Mouse (Mus musculus) MEL (cell line): ENCODE measurements around the gene Zcchc10. TPM values are rescaled to one million over a fixed set of nuclear protein-coding genes. Genes with fewer than 3 reads are reported as not detected.

ENCODE experiments used
- DNase-seq: peaks from one replicate; pipeline ENCODE4 v3.0.0; 2011; ENCODE audit warnings: low read depth, low spot score
- H3K27ac ChIP-seq: 2 replicates; pipeline ENCODE4 v1.5.1; 2012; ENCODE audit warnings: low read depth, mild to moderate bottlenecking, control low read depth, low read length, moderate library complexity; ENCODE audit not compliant: control insufficient read depth
- H3K27me3 ChIP-seq, 2 experiments: fragments of 150-350 bp in 1 of 2; sonication (generic) in 1 of 2; 2 replicates each; pipeline ENCODE4 v1.6.1; 2012; ENCODE audit warnings: low read length in 2 of 2, mild to moderate bottlenecking in 2 of 2, improper control_type of control experiment in 1 of 2, moderate library complexity in 1 of 2; ENCODE audit not compliant: insufficient read depth in 2 of 2, control insufficient read depth in 1 of 2
- H3K36me3 ChIP-seq, 2 experiments: 2 replicates each; pipeline ENCODE4 v1.6.1; 2012 to 2014; ENCODE audit warnings: low read length in 2 of 2, improper control_type of control experiment in 1 of 2, inconsistent platforms in 1 of 2, mild to moderate bottlenecking in 1 of 2; ENCODE audit not compliant: insufficient read depth in 2 of 2, control insufficient read depth in 1 of 2
- H3K4me1 ChIP-seq, 2 experiments: fragments of 150-350 bp in 1 of 2; sonication (generic) in 1 of 2; 2 replicates each; pipeline ENCODE4 v1.6.1; 2012; ENCODE audit warnings: low read length in 2 of 2, improper control_type of control experiment in 1 of 2, mild to moderate bottlenecking in 1 of 2; ENCODE audit not compliant: insufficient read depth in 2 of 2, control insufficient read depth in 1 of 2
- H3K4me3 ChIP-seq, 2 experiments: fragments of 150-350 bp in 1 of 2; sonication (generic) in 1 of 2; 2 replicates each; pipeline ENCODE4 v1.5.1; 2012; ENCODE audit warnings: low read depth in 2 of 2, low read length in 2 of 2, mild to moderate bottlenecking in 2 of 2, moderate library complexity in 2 of 2, control low read depth in 1 of 2, improper control_type of control experiment in 1 of 2; ENCODE audit not compliant: control insufficient read depth in 1 of 2, insufficient read depth in 1 of 2
- H3K79me2 ChIP-seq: 2 replicates; pipeline ENCODE4 v1.6.1; 2012; ENCODE audit warnings: mild to moderate bottlenecking, low read length, moderate library complexity; ENCODE audit not compliant: control insufficient read depth, poor library complexity, insufficient read depth
- H3K9ac ChIP-seq: 2 replicates; pipeline ENCODE4 v1.6.1; 2012; ENCODE audit warnings: low read depth, mild to moderate bottlenecking, control low read depth, low read length, moderate library complexity; ENCODE audit not compliant: control insufficient read depth, poor library complexity, severe bottlenecking
- H3K9me3 ChIP-seq: fragments of 150-350 bp; sonication (generic); replicated peaks from 2 replicates; pipeline ENCODE4 v1.6.1; 2012; ENCODE audit warnings: mild to moderate bottlenecking, low read length, improper control_type of control experiment, moderate library complexity; ENCODE audit not compliant: insufficient read depth
- CHD1 ChIP-seq: IDR thresholded peaks from 2 replicates; pipeline ENCODE4 v1.6.1; 2012; ENCODE audit warnings: low read depth, mild to moderate bottlenecking, inconsistent platforms, low read length, improper control_type of control experiment
- CTCF ChIP-seq, 3 experiments: IDR thresholded peaks in 2 of 3; conservative IDR thresholded peaks in 1 of 3; 2 replicates each; pipeline ENCODE4 v1.5.1; 2011 to 2012; ENCODE audit warnings: low read length in 3 of 3, low read depth in 2 of 3, mild to moderate bottlenecking in 2 of 3, improper control_type of control experiment in 1 of 3, inconsistent platforms in 1 of 3, mixed read lengths in 1 of 3, moderate library complexity in 1 of 3; ENCODE audit not compliant: control insufficient read depth in 1 of 3, insufficient read depth in 1 of 3, poor library complexity in 1 of 3, severe bottlenecking in 1 of 3
- ELF1 ChIP-seq: IDR thresholded peaks from 2 replicates; pipeline ENCODE4 v1.6.1; 2014; ENCODE audit warnings: low read depth, mild to moderate bottlenecking, inconsistent platforms, low read length, improper control_type of control experiment, moderate library complexity
- EP300 ChIP-seq, 2 experiments: IDR thresholded peaks; 2 replicates each; pipeline ENCODE4 v1.6.1; 2011; ENCODE audit warnings: improper control_type of control experiment in 2 of 2, low read length in 2 of 2, low read depth in 1 of 2, mild to moderate bottlenecking in 1 of 2
- ETS1 ChIP-seq: IDR thresholded peaks from 2 replicates; pipeline ENCODE4 v1.6.1; 2012; ENCODE audit warnings: low read depth, mild to moderate bottlenecking, inconsistent platforms, low read length, improper control_type of control experiment, moderate library complexity
- GABPA ChIP-seq: IDR thresholded peaks from 2 replicates; pipeline ENCODE4 v1.6.1; 2012; ENCODE audit warnings: low read depth, mild to moderate bottlenecking, inconsistent platforms, low read length, improper control_type of control experiment, moderate library complexity
- HCFC1 ChIP-seq: IDR thresholded peaks from 2 replicates; pipeline ENCODE4 v1.6.1; 2012; ENCODE audit warnings: low read depth, mild to moderate bottlenecking, inconsistent platforms, low read length, improper control_type of control experiment, moderate library complexity
- JUND ChIP-seq: IDR thresholded peaks from 2 replicates; pipeline ENCODE4 v1.6.1; 2011; ENCODE audit warnings: low read depth, mild to moderate bottlenecking, improper control_type of control experiment, low read length
- KAT2A ChIP-seq: conservative IDR thresholded peaks from 2 replicates; pipeline ENCODE4 v1.6.1; 2012; ENCODE audit warnings: low read depth, low read length, improper control_type of control experiment, inconsistent platforms
- MAX ChIP-seq: IDR thresholded peaks from 2 replicates; pipeline ENCODE4 v1.6.1; 2011; ENCODE audit warnings: low read length, improper control_type of control experiment
- MXI1 ChIP-seq: IDR thresholded peaks from 2 replicates; pipeline ENCODE4 v1.6.1; 2011; ENCODE audit warnings: mild to moderate bottlenecking, low read depth, low read length, improper control_type of control experiment
- MYC ChIP-seq: IDR thresholded peaks from 2 replicates; pipeline ENCODE4 v1.6.1; 2011; ENCODE audit warnings: low read depth, mild to moderate bottlenecking, low read length, improper control_type of control experiment, moderate library complexity
- NELFE ChIP-seq: IDR thresholded peaks from 2 replicates; pipeline ENCODE4 v1.6.1; 2011; ENCODE audit warnings: low read depth, low read length, improper control_type of control experiment
- NRF1 ChIP-seq: IDR thresholded peaks from 2 replicates; pipeline ENCODE4 v1.6.1; 2014; ENCODE audit warnings: low read depth, mild to moderate bottlenecking, inconsistent platforms, low read length, improper control_type of control experiment, moderate library complexity; ENCODE audit not compliant: poor library complexity, insufficient read depth, severe bottlenecking
- POLR2A ChIP-seq, 2 experiments: IDR thresholded peaks; 2 replicates each; pipeline ENCODE4 v1.6.1; 2011 to 2012; ENCODE audit warnings: low read length in 2 of 2, mild to moderate bottlenecking in 2 of 2, control low read depth in 1 of 2, improper control_type of control experiment in 1 of 2, low read depth in 1 of 2, moderate library complexity in 1 of 2; ENCODE audit not compliant: control insufficient read depth in 1 of 2, insufficient read depth in 1 of 2, poor library complexity in 1 of 2
- POLR2AphosphoS2 ChIP-seq: IDR thresholded peaks from 2 replicates; pipeline ENCODE4 v1.6.1; 2011; ENCODE audit warnings: low read length, improper control_type of control experiment
- POLR2AphosphoS5 ChIP-seq: IDR thresholded peaks from 2 replicates; pipeline ENCODE4 v1.6.1; 2012; ENCODE audit warnings: low read depth, borderline replicate concordance, mild to moderate bottlenecking, inconsistent platforms, low read length, moderate library complexity, mixed read lengths
- SIN3A ChIP-seq: IDR thresholded peaks from 2 replicates; pipeline ENCODE4 v1.6.1; 2012; ENCODE audit warnings: low read length, improper control_type of control experiment, inconsistent platforms
- TAL1 ChIP-seq: IDR thresholded peaks from 2 replicates; pipeline ENCODE4 v1.6.1; 2012; ENCODE audit warnings: mild to moderate bottlenecking, inconsistent platforms, low read length, moderate library complexity, mixed read lengths
- TBP ChIP-seq: IDR thresholded peaks from 2 replicates; pipeline ENCODE4 v1.8.0; 2011; ENCODE audit warnings: low read depth, low read length, improper control_type of control experiment
- TCF12 ChIP-seq: IDR thresholded peaks from 2 replicates; pipeline ENCODE4 v1.6.1; 2014; ENCODE audit warnings: low read depth, mild to moderate bottlenecking, inconsistent platforms, low read length, improper control_type of control experiment, moderate library complexity
- UBTF ChIP-seq: IDR thresholded peaks from 2 replicates; pipeline ENCODE4 v1.6.1; 2012; ENCODE audit warnings: low read depth, mild to moderate bottlenecking, inconsistent platforms, low read length, improper control_type of control experiment, moderate library complexity, borderline replicate concordance; ENCODE audit not compliant: insufficient read depth
- USF1 ChIP-seq: IDR thresholded peaks from 2 replicates; pipeline ENCODE4 v1.6.1; 2014; ENCODE audit warnings: low read depth, mild to moderate bottlenecking, inconsistent platforms, low read length, improper control_type of control experiment, moderate library complexity
- USF2 ChIP-seq, 2 experiments: IDR thresholded peaks; 2 replicates each; pipeline ENCODE4 v1.6.1; 2011 to 2012; ENCODE audit warnings: improper control_type of control experiment in 2 of 2, low read length in 2 of 2, borderline replicate concordance in 1 of 2, inconsistent platforms in 1 of 2, low read depth in 1 of 2, mild to moderate bottlenecking in 1 of 2; ENCODE audit not compliant: insufficient read depth in 1 of 2
- ZC3H11A ChIP-seq: IDR thresholded peaks from 2 replicates; pipeline ENCODE4 v1.6.1; 2012; ENCODE audit warnings: low read depth, mild to moderate bottlenecking, inconsistent platforms, low read length, improper control_type of control experiment
- ZKSCAN1 ChIP-seq: IDR thresholded peaks from 2 replicates; pipeline ENCODE4 v1.6.1; 2012; ENCODE audit warnings: low read depth, mild to moderate bottlenecking, inconsistent platforms, low read length, improper control_type of control experiment, moderate library complexity
- ZMIZ1 ChIP-seq: IDR thresholded peaks from 2 replicates; pipeline ENCODE4 v1.6.1; 2012; ENCODE audit warnings: low read depth, mild to moderate bottlenecking, inconsistent platforms, low read length, improper control_type of control experiment, moderate library complexity
- ZNF384 ChIP-seq: IDR thresholded peaks from 2 replicates; pipeline ENCODE4 v1.6.1; 2012; ENCODE audit warnings: low read depth, mild to moderate bottlenecking, inconsistent platforms, low read length, improper control_type of control experiment
- polyA plus RNA-seq, 2 experiments: library from polyadenylated mRNA; stranded (reverse) in 1 of 2; unstranded in 1 of 2; fragments of >175 nt in 1 of 2; fragments of >200 nt in 1 of 2; gene quantifications; 2 replicates each; pipeline versions ENCODE4 v1.2.1 to v1.2.4; 2012; ENCODE audit warnings: low replicate concordance in 2 of 2, low read depth in 1 of 2; ENCODE audit not compliant: insufficient read length in 2 of 2, insufficient read depth in 1 of 2, missing spikeins in 1 of 2
- total RNA-seq: library from RNA; depleted of rRNA; stranded (reverse); fragments of 300-350 nt; gene quantifications from 2 replicates; pipeline ENCODE4 v1.2.3, GENCODE M21; 2012; rRNA removed

Gene Zcchc10
- 9.9 and 11.6 TPM in 2 replicates for total RNA-seq
- 100 to 1,000 TPM in 1 of 2 experiments, 10 to 100 TPM in 1; 36.2 to 169 TPM for polyA plus RNA-seq

GRCm38 (mm10) chr11:53324512-53324968 lies at the start of gene Zcchc10:
TSS of gene Zcchc10 (plus strand) at chr11:53324679.
- H3K9me3 ChIP-seq: no peaks in the 10 kb centered on the region
- H3K4me3 ChIP-seq: peak within 1 kb of the TSS; percentile 83 to 92
- H3K79me2 ChIP-seq: peaks cover 21% of the 10 kb centered on the region
- H3K4me1 ChIP-seq: peaks cover 6 to 25% of the 10 kb centered on the region in 2 experiments
- DNase-seq: peak; percentile 97
- TF ChIP-seq SIN3A: peak; percentile 86
- TF ChIP-seq MAX: peak; percentile 78; the same call in 1 of the 2 replicates
- TF ChIP-seq HCFC1: peak; percentile 84
- TF ChIP-seq JUND: no peak
- no peak for TF ChIP-seq ZNF384
- no peak for TF ChIP-seq TAL1
- peak; percentile 95 for TF ChIP-seq POLR2AphosphoS2
- peak; percentile 91 for TF ChIP-seq MYC
- peak; percentile 42; the same call in 1 of the 2 replicates for TF ChIP-seq ELF1
- TF ChIP-seq NELFE: peak; percentile 92
- peak; percentile 89; the same call in 1 of the 2 replicates for TF ChIP-seq TBP
- TF ChIP-seq TCF12: peak; percentile 79
- TF ChIP-seq ZMIZ1: peak; percentile 86; the same call in 1 of the 2 replicates
- no peak for TF ChIP-seq ZKSCAN1
- TF ChIP-seq MXI1: peak; percentile 96
- TF ChIP-seq USF1: no peak
- TF ChIP-seq POLR2A (IDR thresholded peaks at IDR 0.05; ENCODE audit: control insufficient read depth in 1 of 2, insufficient read depth in 1 of 2, low read depth in 1 of 2, low read length in 2 of 2, poor library complexity in 1 of 2): peak; percentile 95 to 98
- TF ChIP-seq, all 39 proteins: peak for 12
- H3K36me3 ChIP-seq: peaks cover 11 to 29% of the 10 kb centered on the region in 2 experiments
- H3K27me3 ChIP-seq: no peaks in the 10 kb centered on the region
- peak within 1 kb of the TSS; percentile 93 for H3K9ac ChIP-seq
- H3K27ac ChIP-seq: peak within 1 kb of the TSS; percentile 62

DNA sequence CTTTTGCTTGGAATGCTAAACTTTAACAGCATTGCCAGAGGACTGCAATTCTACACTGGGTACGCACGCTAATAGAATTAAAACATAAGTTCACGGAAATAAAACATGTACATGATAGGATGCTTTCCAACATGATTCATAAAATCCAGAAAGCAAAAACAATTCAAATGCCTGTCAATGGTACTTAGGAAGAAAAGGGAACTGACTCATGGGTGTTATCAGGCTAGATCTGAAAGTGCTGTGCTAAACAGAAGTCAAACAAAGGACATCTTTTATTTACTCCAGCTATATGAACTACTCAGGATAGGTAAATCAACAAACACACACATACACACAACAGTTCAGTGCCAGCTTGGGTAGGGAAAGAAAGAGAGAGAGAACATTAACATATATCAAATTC lies 49.1 kb upstream of the Zcchc10 start:
- peaks cover 39 to 90% of the 10 kb centered on the region in 2 experiments for H3K36me3 ChIP-seq
- no peak overlapping the region for H3K27ac ChIP-seq
- peaks cover 9 to 12% of the 10 kb centered on the region in 2 experiments; a peak in 3 of 4 replicates for H3K4me1 ChIP-seq
- H3K4me3 ChIP-seq: no peak overlapping the region
- no peaks in the 10 kb centered on the region for H3K27me3 ChIP-seq
- no peak overlapping the region for H3K9ac ChIP-seq
- peak; percentile 79 for DNase-seq
- no peaks in the 10 kb centered on the region for H3K9me3 ChIP-seq
- peaks cover 10% of the 10 kb centered on the region for H3K79me2 ChIP-seq
- no peak; the same call in 1 of the 2 replicates for TF ChIP-seq MXI1
- TF ChIP-seq ZMIZ1: no peak
- peak; percentile 36; the same call in 1 of the 2 replicates for TF ChIP-seq MYC
- peak; percentile 75; the same call in 1 of the 2 replicates for TF ChIP-seq JUND
- TF ChIP-seq CHD1: no peak
- 0 out of 2 replicates have a peak, but pooled peaks have one; percentile 19 for TF ChIP-seq POLR2AphosphoS2
- TF ChIP-seq UBTF: no peak
- no peak for TF ChIP-seq USF2 (IDR thresholded peaks at IDR 0.05; ENCODE audit: borderline replicate concordance in 1 of 2, insufficient read depth in 1 of 2, low read depth in 1 of 2, low read length in 2 of 2)
- TF ChIP-seq ELF1: no peak
- peak; percentile 35 to 85; a peak in 3 of 4 replicates for TF ChIP-seq EP300 (IDR thresholded peaks at IDR 0.05; ENCODE audit: low read depth in 1 of 2, low read length in 2 of 2)
- no peak for TF ChIP-seq ZC3H11A
- 0 out of 2 replicates have a peak, but pooled peaks have one; percentile 31 for TF ChIP-seq ETS1
- TF ChIP-seq KAT2A: no peak
- TF ChIP-seq CTCF (IDR thresholded peaks at IDR 0.05 in 2 of 3, conservative IDR thresholded peaks at IDR 0.05 in 1 of 3; ENCODE audit: control insufficient read depth in 1 of 3, insufficient read depth in 1 of 3, low read depth in 2 of 3, low read length in 3 of 3, poor library complexity in 1 of 3, severe bottlenecking in 1 of 3): no peak
- TF ChIP-seq SIN3A: peak; percentile 58
- TF ChIP-seq NRF1: no peak
- no peak for TF ChIP-seq POLR2AphosphoS5
- no peak for TF ChIP-seq NELFE
- TF ChIP-seq TBP: no peak
- no peak for TF ChIP-seq GABPA
- peak; percentile 22; the same call in 1 of the 2 replicates for TF ChIP-seq TCF12
